Mouse (Mus musculus) lung, adult 2 months (tissue): ENCODE data around the gene Rasgef1c. TPM values are rescaled to one million over a fixed set of nuclear protein-coding genes. Genes with fewer than 3 reads are reported as not detected.

Experiments
- DNase-seq: peaks from one replicate; pipeline ENCODE4 v3.0.0; 2022
- H3K4me1 ChIP-seq: fragments of 200-500 bp; 2 replicates; pipeline ENCODE4 v1.6.1; 2011; ENCODE audit warnings: low read length; ENCODE audit not compliant: control insufficient read depth, insufficient read depth
- H3K4me3 ChIP-seq: fragments of 200-500 bp; replicated peaks from 2 replicates; pipeline ENCODE3; 2011; ENCODE audit warnings: low read depth, mild to moderate bottlenecking, control low read depth, low read length; ENCODE audit errors: extremely low read depth
- CTCF ChIP-seq: fragments of 200-500 bp; IDR thresholded peaks from 2 replicates; pipeline ENCODE4 v1.5.1; 2011; ENCODE audit warnings: mild to moderate bottlenecking, low read length, control low read depth; ENCODE audit not compliant: insufficient read depth
- POLR2A ChIP-seq: fragments of 200-500 bp; IDR thresholded peaks from 2 replicates; pipeline ENCODE4 v1.6.1; 2011; ENCODE audit warnings: low read depth, mild to moderate bottlenecking, control low read depth, low read length, borderline replicate concordance; ENCODE audit errors: extremely low read depth
- WGBS: fragments of 180-500 bp; shearing (Covaris S2); methylation state at CpG from one replicate; pipeline ENCODE4 v1.1.7; 2018; 5-methylcytosine and 5-hydroxymethylcytosine counted together
- polyA plus RNA-seq: library from polyadenylated mRNA; depleted of rRNA; stranded (reverse); fragments of >200 nt; gene quantifications from 2 replicates; pipeline ENCODE4 v1.2.3, GENCODE M21; 2012

Gene Rasgef1c
- polyA plus RNA-seq, 1 experiment, result 0.91 TPM

GRCm38 (mm10) chr11:49918521-49919180 is 17.0 kb downstream of the Rasgef1c start:
- Histone ChIP-seq H3K4me3 (no peak overlapping the region), H3K4me1 (no peaks in the 10 kb centered on the region)
- TF ChIP-seq POLR2A (no peak), CTCF (no peak)
- no peak for DNase-seq
- 53% methylated on average over 15 of the region's 15 CpGs for WGBS

GRCm38 (mm10) chr11:49919304-49919703 is 17.7 kb downstream of the Rasgef1c start:
- no peak for DNase-seq
- H3K4me1 ChIP-seq, result no peaks in the 10 kb centered on the region
- WGBS, result 83% methylated on average over 6 of the region's 6 CpGs
- TF ChIP-seq CTCF (no peak), POLR2A (no peak)
- H3K4me3 ChIP-seq, result no peak overlapping the region

GRCm38 (mm10) chr11:49923539-49923938 is 21.9 kb downstream of the Rasgef1c start:
- WGBS, result 85% methylated on average over 9 of the region's 9 CpGs
- TF ChIP-seq CTCF, result no peak
- TF ChIP-seq POLR2A, result no peak
- no peak for DNase-seq

DNA sequence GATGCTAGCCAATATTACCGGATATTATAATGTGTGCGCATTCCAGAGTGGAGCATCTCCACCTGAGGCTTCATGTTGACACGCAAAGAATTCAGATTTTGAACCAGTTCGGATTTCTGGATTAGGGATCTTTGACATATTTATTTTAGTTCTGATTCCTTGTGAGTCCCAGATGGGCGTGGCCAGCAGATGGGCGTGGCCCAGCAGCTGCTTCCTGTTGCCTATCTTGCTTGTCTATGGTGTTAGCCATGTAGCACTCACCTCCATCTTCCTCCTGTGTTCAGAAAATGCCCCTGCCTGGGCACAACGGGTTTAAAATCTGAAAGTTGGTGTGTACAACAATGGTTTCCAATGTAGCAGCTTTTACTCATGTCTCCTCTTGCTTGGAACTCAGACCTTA is 24.5 kb downstream of the Rasgef1c start:
- WGBS, result 60% methylated on average over 7 of the region's 7 CpGs
- no peak for DNase-seq
- Histone ChIP-seq H3K4me3 (no peak overlapping the region), H3K4me1 (no peaks in the 10 kb centered on the region)
- TF ChIP-seq CTCF (no peak), POLR2A (no peak)

More at GRCm38 (mm10) chr11:49923539-49923938, 21.9 kb downstream of the Rasgef1c start:
- H3K4me3 ChIP-seq, result no peak overlapping the region
- no peaks in the 10 kb centered on the region for H3K4me1 ChIP-seq

GRCm38 (mm10) chr11:49927169-49927568 is 25.5 kb downstream of the Rasgef1c start:
- Histone ChIP-seq H3K4me1 (no peaks in the 10 kb centered on the region), H3K4me3 (no peak overlapping the region)
- no peak for TF ChIP-seq POLR2A
- no peak for TF ChIP-seq CTCF
- WGBS, result 32% methylated on average over 4 of the region's 4 CpGs
- DNase-seq, result no peak

- no peak for TF ChIP-seq POLR2A
- TF ChIP-seq CTCF, result no peak
- 55% methylated on average over 6 of the region's 6 CpGs for WGBS
- no peak for DNase-seq
- H3K4me1 ChIP-seq, result no peaks in the 10 kb centered on the region
- H3K4me3 ChIP-seq, result no peak overlapping the region
Measured at GRCm38 (mm10) chr11:49927670-49928069, 26.0 kb downstream of the Rasgef1c start.

GRCm38 (mm10) chr11:49931037-49931625 is 29.5 kb downstream of the Rasgef1c start:
- 48% methylated on average over 5 of the region's 5 CpGs for WGBS

GRCm38 (mm10) chr11:49931853-49932252 is 30.2 kb downstream of the Rasgef1c start:
- Histone ChIP-seq H3K4me1 (no peaks in the 10 kb centered on the region), H3K4me3 (no peak overlapping the region)
- TF ChIP-seq CTCF (no peak), POLR2A (no peak)
- DNase-seq, result no peak
- 20% methylated on average over 7 of the region's 7 CpGs for WGBS

More at GRCm38 (mm10) chr11:49931037-49931625, 29.5 kb downstream of the Rasgef1c start:
- DNase-seq, result no peak
- Histone ChIP-seq H3K4me3 (no peak overlapping the region), H3K4me1 (no peaks in the 10 kb centered on the region)
- TF ChIP-seq CTCF (no peak), POLR2A (no peak)

- no peak for DNase-seq
- no peak overlapping the region for H3K4me3 ChIP-seq
- 77% methylated on average over 1 of the region's 1 CpGs for WGBS
- no peak for TF ChIP-seq CTCF
- TF ChIP-seq POLR2A, result no peak
- no peaks in the 10 kb centered on the region for H3K4me1 ChIP-seq
Measured at GRCm38 (mm10) chr11:49933811-49934210, 32.2 kb downstream of the Rasgef1c start.

- no peak for TF ChIP-seq POLR2A
- no peak for TF ChIP-seq CTCF
- H3K4me1 ChIP-seq, result no peaks in the 10 kb centered on the region
- no peak for DNase-seq
- 52% methylated on average over 10 of the region's 10 CpGs for WGBS
- no peak overlapping the region for H3K4me3 ChIP-seq
Measured at GRCm38 (mm10) chr11:49934322-49934721, 32.7 kb downstream of the Rasgef1c start.
